Mouse (Mus musculus) lung, adult 10 weeks (tissue): ENCODE results near the gene Pgr15l. TPM values are rescaled to one million over a fixed set of nuclear protein-coding genes. Genes with fewer than 3 reads are reported as not detected.

ENCODE experiments used
- polyA plus RNA-seq: library from polyadenylated mRNA; stranded (reverse); fragments of 350-450 nt; fragmentation: Illumina TruSeq; extraction: RNeasy Lipid Tissue Mini Kit (QIAGEN cat#74804); gene quantifications from one replicate; pipeline ENCODE4 v1.2.3, GENCODE M21; 2014; ENCODE audit warnings: low read depth, low replicate concordance; ENCODE audit not compliant: insufficient read depth

Gene Pgr15l
- polyA plus RNA-seq: not detected

DNA sequence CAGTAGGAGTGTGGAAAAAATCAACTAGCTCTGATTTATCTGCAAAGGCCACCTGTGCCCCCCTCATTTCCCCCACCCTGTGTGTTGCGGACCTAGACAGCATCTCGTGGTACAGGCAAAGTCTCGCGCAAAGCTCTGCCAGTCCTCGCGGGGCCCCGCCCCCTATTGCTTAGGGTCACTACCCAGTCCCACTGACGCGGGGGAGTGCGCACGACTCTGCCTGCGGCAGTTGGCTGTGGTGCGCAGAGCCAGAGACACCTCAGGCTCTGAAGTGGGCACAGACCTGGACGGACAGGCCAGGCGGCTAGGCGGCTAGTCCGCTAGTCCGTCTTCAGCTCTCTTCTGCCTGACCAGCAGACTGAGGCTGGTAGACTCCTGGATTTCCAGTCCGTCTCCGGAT is at the start of gene Pgr15l:
TSS of gene Pgr15l (plus strand) at position 228 of the 400 bp plus-strand sequence.

